Mouse (Mus musculus) embryonic facial prominence, embryonic 10.5 days (tissue): ENCODE data around the gene Srxn1. TPM values are rescaled to one million over a fixed set of nuclear protein-coding genes. Genes with fewer than 3 reads are reported as not detected.
"Not testable (repeated sequence)": the region's sequence is repeated elsewhere in the genome, so short reads cannot be mapped to it uniquely, and the experiment has no call there.

Experiments used
- DNase-seq: peaks from one replicate; pipeline ENCODE4 v3.0.0-alpha.2; 2017; ENCODE audit warnings: low spot score
- H3K27ac ChIP-seq: fragments of 300-500 bp; sonication (generic); replicated peaks from 2 replicates; pipeline ENCODE4 v1.5.1; 2016; ENCODE audit warnings: mild to moderate bottlenecking
- H3K27me3 ChIP-seq: fragments of 300-500 bp; sonication (generic); replicated peaks from 2 replicates; pipeline ENCODE4 v1.6.1; 2016; ENCODE audit warnings: low read depth, mild to moderate bottlenecking; ENCODE audit not compliant: poor library complexity, severe bottlenecking
- H3K36me3 ChIP-seq: fragments of 300-500 bp; sonication (generic); replicated peaks from 2 replicates; pipeline ENCODE4 v1.6.1; 2016; ENCODE audit warnings: mild to moderate bottlenecking, moderate library complexity
- H3K4me1 ChIP-seq: fragments of 300-500 bp; sonication (generic); 2 replicates; pipeline ENCODE4 v1.6.1; 2016
- H3K4me3 ChIP-seq: fragments of 300-500 bp; sonication (generic); 2 replicates; pipeline ENCODE4 v1.5.1; 2016; ENCODE audit warnings: mild to moderate bottlenecking, moderate library complexity
- H3K9me3 ChIP-seq: fragments of 300-500 bp; sonication (generic); 2 replicates; pipeline ENCODE4 v1.6.1; 2016; ENCODE audit warnings: mild to moderate bottlenecking
- WGBS: fragments of 180-500 bp; shearing (Covaris S2); methylation state at CpG from one replicate; pipeline ENCODE4 v1.1.7; 2016; 5-methylcytosine and 5-hydroxymethylcytosine counted together
- polyA plus RNA-seq: library from polyadenylated mRNA; unstranded; fragments of >200 nt; fragmentation: Nextera tagmentation; extraction: Ambion mirVana; gene quantifications from 2 replicates; pipeline ENCODE4 v1.2.1, GENCODE M21; 2016

Gene Srxn1
- polyA plus RNA-seq: 10.7 and 12.4 TPM in 2 replicates

DNA sequence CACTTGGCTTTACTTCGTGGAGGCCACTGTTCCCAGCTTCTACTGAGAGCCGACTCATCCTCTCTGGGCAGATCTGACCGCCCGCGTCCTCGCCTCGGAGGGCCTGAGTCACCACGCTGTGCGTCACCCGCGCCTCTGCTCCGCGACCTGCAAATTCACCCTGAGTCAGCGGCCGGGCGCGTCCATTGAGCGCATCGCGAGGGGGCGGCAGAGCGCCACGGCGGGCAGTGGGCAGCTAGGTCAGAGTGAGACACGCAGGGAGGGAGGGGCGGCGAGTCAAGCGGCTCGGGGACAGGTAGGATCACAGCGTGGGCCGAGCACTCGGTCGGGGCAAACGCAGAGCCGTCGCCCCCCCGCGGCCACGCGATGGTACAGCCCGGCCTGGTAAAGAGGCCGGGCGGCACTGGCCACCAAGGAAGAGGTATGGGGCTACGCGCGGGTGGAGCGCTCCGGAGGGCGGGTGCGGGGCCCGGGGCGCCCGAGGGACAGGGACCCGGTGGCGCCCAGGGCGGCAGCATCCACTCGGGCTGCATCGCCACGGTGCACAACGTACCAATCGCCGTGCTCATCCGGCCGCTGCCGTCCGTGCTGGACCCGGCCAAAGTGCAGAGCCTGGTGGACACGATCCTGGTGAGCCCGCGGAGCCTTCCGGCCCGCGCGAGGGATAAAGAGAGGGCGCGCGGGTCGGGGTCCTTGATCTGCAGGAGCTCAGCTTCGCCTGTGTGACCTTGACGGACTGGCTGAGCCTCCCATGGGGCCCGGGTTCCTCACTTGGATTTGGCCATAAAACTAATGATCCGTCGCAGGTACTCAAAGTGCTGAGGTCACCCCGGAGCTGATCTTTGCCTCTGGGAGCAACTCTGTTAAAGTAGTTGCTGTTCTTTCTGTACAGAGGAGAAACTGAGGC is at the start of gene Srxn1:
TSS of gene Srxn1 (plus strand) at position 199 of the 907 bp plus-strand sequence.
- peaks cover 3% of the 10 kb centered on the region; the same call in 1 of the 2 replicates for H3K9me3 ChIP-seq
- DNase-seq: peak; percentile 89
- peaks cover 16% of the 10 kb centered on the region for H3K36me3 ChIP-seq
- peaks cover 20% of the 10 kb centered on the region for H3K4me1 ChIP-seq
- H3K4me3 ChIP-seq: peak within 1 kb of the TSS; percentile 77
- WGBS: 1% methylated on average over 84 of the region's 84 CpGs
- H3K27ac ChIP-seq: peak within 1 kb of the TSS; percentile 94
- peaks cover 50% of the 10 kb centered on the region for H3K27me3 ChIP-seq

DNA sequence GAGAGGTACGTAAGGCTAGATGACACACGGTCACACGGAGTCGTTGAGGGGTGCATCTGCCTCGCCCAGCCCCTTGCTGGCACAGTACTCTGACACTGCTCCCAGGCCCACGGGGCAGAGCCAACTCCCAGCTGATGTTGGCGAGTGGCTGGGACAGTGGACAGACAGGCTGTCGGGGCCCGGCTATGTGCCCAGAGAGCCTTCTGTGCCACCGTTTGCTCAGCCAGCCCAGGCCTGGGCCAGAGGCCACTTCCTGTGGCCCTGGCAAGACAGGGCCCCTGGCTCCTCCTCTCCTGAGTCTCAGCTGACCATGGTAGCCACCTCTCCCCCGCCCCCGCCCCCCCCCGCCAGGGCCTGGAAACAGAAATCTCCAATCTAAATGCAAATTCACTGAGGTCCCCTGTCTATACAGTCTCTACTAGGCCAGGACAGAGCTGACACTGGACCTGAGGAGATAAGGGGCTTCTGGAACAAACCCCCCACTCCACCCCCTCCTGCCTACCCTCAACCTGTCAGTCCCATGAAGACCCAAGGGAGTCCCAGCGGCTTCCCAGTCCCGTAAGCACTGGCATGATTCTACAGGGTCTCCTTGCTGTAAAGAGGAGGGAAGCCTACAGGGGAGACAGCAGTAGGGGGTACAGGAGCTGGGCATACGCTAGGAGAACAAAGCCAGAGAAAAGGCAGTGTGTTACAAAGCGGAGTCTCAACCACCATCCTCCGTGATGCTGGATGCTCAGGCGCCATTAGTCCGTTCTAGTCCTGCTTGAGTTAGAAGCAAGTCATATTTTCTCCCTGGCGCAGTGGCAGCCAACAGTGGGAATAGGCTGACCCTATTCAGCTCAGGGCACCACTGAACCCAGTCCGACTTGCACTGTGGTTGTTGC is 48.7 kb upstream of the Srxn1 start:
- Histone ChIP-seq H3K9me3 (no peaks in the 10 kb centered on the region), H3K4me3 (no peak overlapping the region), H3K27ac (no peak overlapping the region; the same call in 1 of the 2 replicates), H3K36me3 (no peaks in the 10 kb centered on the region), H3K4me1 (peaks cover 16% of the 10 kb centered on the region), H3K27me3 (peaks cover 72% of the 10 kb centered on the region)
- 59% methylated on average over 22 of the region's 22 CpGs for WGBS
- DNase-seq: no peak

DNA sequence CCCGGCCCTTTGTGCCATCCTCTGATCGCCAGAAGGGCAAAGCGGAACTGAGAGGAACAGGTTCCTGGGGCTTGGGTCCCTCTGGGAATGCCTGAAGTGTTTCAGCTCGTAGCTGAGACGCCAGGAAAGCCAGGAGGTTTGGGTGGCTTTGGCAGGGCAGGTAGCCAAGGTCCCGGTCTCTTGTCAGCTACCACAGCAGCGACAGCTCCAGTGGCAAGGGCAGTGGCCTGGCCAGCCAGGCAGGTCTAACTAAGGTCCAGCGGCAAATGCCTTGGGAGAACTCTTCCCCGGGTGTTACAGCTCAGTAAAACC is 48.1 kb upstream of the Srxn1 start:
- Histone ChIP-seq H3K36me3 (no peaks in the 10 kb centered on the region), H3K4me3 (no peak overlapping the region), H3K27me3 (peaks cover 66% of the 10 kb centered on the region), H3K9me3 (no peaks in the 10 kb centered on the region), H3K27ac (no peak overlapping the region), H3K4me1 (peaks cover 16% of the 10 kb centered on the region)
- 77% methylated on average over 9 of the region's 9 CpGs for WGBS
- DNase-seq: no peak

DNA sequence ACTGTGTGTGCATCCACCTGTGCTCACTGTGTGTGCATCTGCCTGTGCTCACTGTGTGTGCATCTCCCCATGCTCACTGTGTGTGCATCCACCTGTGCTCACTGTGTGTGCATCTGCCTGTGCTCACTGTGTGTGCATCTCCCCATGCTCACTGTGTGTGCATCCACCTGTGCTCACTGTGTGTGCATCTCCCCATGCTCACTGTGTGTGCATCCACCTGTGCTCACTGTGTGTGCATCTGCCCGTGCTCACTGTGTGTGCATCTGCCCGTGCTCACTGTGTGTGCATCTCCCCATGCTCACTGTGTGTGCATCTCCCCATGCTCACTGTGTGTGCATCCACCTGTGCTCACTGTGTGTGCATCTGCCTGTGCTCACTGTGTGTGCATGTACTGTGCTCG is 42.5 kb upstream of the Srxn1 start:
- H3K4me1 ChIP-seq, H3K36me3 ChIP-seq, H3K27ac ChIP-seq, H3K9me3 ChIP-seq, DNase-seq, H3K4me3 ChIP-seq: not testable (repeated sequence)
- H3K27me3 ChIP-seq: peaks cover 14% of the 10 kb centered on the region; the same call in 1 of the 2 replicates
- 83% methylated on average over 3 of the region's 3 CpGs for WGBS

DNA sequence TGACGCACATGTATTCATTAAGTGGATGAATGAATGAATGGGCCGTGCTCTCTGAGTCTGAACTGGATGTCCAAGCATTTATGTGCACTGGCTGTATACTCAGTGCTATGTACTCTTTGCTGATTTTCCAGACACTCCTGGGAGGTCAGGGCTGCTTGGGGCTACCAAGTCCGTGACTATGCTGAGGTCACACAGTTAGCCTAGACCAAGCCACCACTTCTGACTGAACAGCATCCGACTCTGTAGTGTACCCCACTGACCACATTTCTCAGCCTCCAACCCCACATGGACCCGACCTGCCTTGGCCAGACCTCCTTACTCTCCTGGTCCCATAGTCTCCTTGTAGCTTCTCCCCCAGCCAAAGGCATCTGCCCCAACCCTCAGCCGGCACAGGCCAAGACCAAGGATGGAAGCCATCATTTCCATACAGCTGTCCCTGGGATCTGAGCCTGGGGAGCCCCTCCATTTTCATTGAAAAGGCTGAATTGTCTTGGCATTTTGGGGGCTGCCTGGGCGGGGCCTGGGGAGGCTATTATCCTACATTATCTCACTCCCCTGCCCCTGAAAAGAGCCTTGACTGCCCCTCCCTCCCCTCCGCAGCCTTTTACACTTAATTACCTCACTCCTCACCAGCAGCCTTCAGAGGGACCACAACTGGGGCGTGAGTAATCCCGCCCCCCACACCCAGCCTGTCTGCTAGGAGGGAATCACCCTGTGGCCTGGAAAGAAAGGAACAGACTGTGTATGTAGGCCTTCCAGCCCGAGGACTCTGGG is 36.5 kb upstream of the Srxn1 start:
- 37% methylated on average over 11 of the region's 11 CpGs for WGBS
- Histone ChIP-seq H3K9me3 (no peaks in the 10 kb centered on the region), H3K27ac (peak overlapping the region; percentile 57), H3K36me3 (no peaks in the 10 kb centered on the region), H3K4me3 (no peak overlapping the region), H3K4me1 (peaks cover 14% of the 10 kb centered on the region), H3K27me3 (0 out of 2 replicates have a peak, but pooled peaks cover 11% of the 10 kb centered on the region)
- peak; percentile 31 for DNase-seq

DNA sequence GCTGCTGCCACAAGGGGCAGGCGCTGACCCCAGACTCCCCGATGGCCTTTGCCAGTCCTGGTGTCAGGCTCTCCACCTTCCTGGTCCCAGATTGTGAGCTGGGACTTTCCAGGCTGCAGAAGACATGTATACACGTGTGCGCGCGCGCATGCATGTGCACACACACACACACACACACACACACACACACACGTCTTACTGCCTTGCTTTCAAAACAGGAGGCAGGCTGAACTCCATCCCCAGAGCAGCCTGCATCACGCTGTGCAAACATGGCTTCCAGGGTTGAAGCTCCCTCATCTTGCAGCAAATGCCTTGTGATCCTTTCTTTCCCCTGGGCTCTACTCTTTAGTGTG is 35.9 kb upstream of the Srxn1 start:
- Histone ChIP-seq H3K4me3 (no peak overlapping the region), H3K27ac (peak overlapping the region; percentile 57), H3K36me3 (no peaks in the 10 kb centered on the region), H3K27me3 (peaks cover 13% of the 10 kb centered on the region; the same call in 1 of the 2 replicates), H3K9me3 (no peaks in the 10 kb centered on the region), H3K4me1 (peaks cover 14% of the 10 kb centered on the region)
- 56% methylated on average over 9 of the region's 9 CpGs for WGBS
- DNase-seq: no peak

DNA sequence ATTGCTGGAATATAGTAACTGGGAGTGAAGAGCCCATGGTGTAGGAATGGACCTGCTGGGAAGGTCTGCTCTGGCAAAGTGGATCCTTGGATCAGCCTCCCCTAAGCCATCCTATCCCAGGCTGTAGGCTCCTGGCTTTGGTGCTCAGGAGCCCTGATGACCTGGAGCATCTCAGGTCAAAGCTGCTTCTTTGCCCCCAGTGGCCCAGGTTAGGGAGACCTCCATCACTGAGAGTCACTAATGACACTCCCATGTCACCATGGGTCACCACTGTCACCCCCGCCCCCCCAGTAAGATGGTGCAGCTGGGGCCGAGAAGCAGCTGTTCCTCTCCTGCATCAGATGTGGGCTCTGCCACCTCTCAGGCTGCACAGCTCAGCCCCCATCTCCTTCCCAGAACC is 35.4 kb upstream of the Srxn1 start:
- Histone ChIP-seq H3K27ac (peak overlapping the region; percentile 57), H3K4me3 (no peak overlapping the region), H3K27me3 (peaks cover 19% of the 10 kb centered on the region; the same call in 1 of the 2 replicates), H3K4me1 (peaks cover 14% of the 10 kb centered on the region), H3K36me3 (no peaks in the 10 kb centered on the region), H3K9me3 (no peaks in the 10 kb centered on the region)
- DNase-seq: no peak
- WGBS: 73% methylated on average over 2 of the region's 2 CpGs

DNA sequence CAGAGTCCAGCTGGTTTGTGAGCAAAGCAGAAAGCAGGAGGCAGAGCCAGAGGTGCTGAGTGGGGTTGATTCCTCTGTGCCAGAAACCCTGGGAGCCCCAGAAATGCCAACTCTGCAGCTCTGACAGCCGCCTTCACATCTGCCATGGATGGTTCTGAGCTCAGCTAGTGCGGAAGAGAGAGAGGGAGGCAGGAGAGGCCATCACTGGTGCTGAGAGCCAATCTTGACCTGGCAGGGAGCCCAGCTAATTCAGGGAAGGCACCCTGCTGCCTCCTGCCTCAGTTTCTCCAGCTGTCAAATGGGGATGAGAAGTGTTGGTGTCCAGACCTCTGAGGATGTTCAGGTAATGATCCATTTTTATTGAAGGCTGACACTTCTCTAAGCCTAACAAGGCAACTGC is 30.8 kb upstream of the Srxn1 start:
- no peak overlapping the region for H3K4me3 ChIP-seq
- H3K9me3 ChIP-seq: no peaks in the 10 kb centered on the region
- WGBS: 83% methylated on average over 2 of the region's 2 CpGs
- peaks cover 60% of the 10 kb centered on the region for H3K27me3 ChIP-seq
- no peak for DNase-seq
- H3K36me3 ChIP-seq: no peaks in the 10 kb centered on the region
- peaks cover 7% of the 10 kb centered on the region for H3K4me1 ChIP-seq
- no peak overlapping the region for H3K27ac ChIP-seq

DNA sequence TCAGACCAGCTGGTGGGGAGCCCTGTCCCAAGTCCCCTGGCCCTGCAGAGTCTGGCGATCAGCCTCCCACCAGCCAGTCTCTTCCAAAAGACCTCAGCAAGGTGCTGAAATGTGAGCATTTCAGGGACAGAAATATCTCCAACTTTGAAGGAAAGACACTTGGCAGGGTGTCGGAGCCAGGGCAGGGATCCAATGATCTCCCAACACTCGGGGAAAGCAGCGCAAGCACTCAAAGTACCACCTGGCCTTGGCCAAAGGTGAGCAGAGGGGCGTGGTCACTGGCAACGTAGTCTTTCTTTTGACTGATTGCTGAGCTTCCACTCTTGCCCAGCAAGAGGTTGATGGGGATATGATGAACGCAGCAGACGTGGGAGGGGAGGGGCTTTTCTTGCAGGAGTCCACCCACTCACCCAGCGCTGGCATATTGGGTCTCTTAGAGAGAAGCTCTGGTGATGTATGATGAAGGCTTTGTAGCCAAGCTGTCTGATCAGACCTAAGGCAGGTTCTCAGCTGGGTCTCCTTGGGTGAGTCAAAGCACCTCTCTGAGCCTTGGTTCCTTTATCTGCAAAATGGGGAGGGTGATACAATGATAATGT is 29.9 kb upstream of the Srxn1 start:
- Histone ChIP-seq H3K4me3 (no peak overlapping the region), H3K4me1 (peaks cover 2% of the 10 kb centered on the region), H3K9me3 (no peaks in the 10 kb centered on the region), H3K36me3 (no peaks in the 10 kb centered on the region), H3K27ac (no peak overlapping the region), H3K27me3 (peaks cover 62% of the 10 kb centered on the region)
- DNase-seq: no peak
- whole genome bisulfite sequencing: 59% methylated on average over 9 of the region's 9 CpGs

DNA sequence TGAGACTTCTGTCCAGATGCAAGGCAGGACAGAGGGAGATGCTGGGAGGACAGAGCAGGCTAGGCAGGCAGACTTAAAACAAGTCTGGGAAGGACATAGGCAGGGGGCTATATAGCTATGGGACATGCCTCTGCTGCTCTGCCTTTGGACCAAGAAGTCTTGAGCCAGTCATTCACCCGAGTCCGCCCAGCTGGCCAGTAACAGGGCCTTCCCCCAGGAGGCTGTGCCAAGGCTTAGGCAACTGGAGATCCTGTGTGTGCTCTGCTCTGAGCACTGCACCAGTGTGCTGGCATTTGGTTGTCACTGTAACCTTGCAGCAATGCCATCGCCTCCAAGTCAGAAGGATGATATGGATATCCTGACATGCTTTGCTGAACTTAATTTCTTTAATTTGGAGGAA is 28.0 kb upstream of the Srxn1 start:
- Histone ChIP-seq H3K9me3 (no peaks in the 10 kb centered on the region), H3K36me3 (no peaks in the 10 kb centered on the region), H3K27me3 (peaks cover 81% of the 10 kb centered on the region), H3K27ac (no peak overlapping the region), H3K4me1 (peaks cover 22% of the 10 kb centered on the region), H3K4me3 (no peak overlapping the region)
- WGBS: 80% methylated on average over 3 of the region's 3 CpGs
- no peak for DNase-seq

DNA sequence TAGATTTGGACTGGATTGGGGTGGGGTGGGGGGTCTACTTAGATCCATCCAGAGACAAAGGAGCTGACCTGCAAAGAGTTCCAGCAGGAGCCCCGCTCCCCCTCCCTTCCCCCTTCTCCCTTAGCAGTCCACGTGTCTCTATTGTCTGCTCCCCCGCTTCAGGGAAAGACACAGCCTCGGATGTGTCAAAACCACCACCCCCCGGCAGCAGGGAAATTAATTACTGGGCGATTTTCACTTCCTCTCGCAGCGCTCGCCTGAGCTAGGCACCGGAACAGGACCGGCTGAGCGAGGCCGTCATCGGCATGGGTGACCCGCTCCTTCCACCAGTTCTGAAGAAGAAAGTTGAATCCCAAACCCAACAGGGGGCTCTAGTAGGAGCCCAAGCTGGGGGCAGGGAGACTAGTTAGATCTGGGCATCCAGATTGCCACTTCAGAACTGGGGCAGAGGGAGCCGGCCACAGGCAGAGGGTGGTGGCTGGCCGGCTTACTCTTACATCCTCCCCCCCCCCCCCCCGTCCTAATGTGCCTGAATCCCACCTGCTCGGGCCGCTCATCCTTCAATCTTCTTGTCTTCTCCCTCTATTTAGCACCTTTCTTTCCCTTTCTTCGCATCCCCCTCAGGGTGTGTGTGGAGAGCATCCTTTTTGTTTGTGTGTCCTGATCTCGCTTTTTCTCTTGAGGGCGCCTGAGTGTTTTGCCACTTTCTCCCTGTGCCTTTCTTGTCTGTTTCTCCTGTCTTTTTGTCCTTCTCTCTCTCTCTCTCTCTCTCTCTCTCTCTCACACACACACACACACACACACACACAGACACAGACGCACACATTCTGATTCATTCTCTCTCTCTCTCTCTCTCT is 24.4 kb upstream of the Srxn1 start, which contains the start of gene Scrt2:
TSS of gene Scrt2 (plus strand) at position 845 of the 857 bp plus-strand sequence.
- DNase-seq: peak; percentile 40
- WGBS: under 1% methylated on average over 24 of the region's 24 CpGs
- Histone ChIP-seq H3K4me3 (peak within 1 kb of the TSS; percentile 62), H3K36me3 (no peaks in the 10 kb centered on the region), H3K27ac (peak within 1 kb of the TSS; percentile 73), H3K9me3 (no peaks in the 10 kb centered on the region), H3K4me1 (peaks cover 25% of the 10 kb centered on the region), H3K27me3 (peaks cover 98% of the 10 kb centered on the region)
